Mouse (Mus musculus) heart, embryonic 11.5 days (tissue): Measurements from ENCODE around the gene Olfr633. TPM values are rescaled to one million over a fixed set of nuclear protein-coding genes. Genes with fewer than 3 reads are reported as not detected.
"Not testable (repeated sequence)": the region's sequence is repeated elsewhere in the genome, so short reads cannot be mapped to it uniquely, and the experiment has no call there.

Experiments
- ATAC-seq: fragments of 200-750 bp; cut with Nextera tagmentation; replicated peaks from 2 replicates; pipeline ENCODE4 v1.8.0; 2017; ENCODE audit warnings: moderate library complexity; ENCODE audit not compliant: insufficient number of reproducible peaks, low FRiP score, low TSS enrichment
- H3K27ac ChIP-seq: fragments of 300-500 bp; sonication (generic); 2 replicates; pipeline ENCODE4 v1.5.1; 2014; ENCODE audit warnings: mild to moderate bottlenecking, low read depth, low read length
- H3K27me3 ChIP-seq: fragments of 300-500 bp; sonication (generic); 2 replicates; pipeline ENCODE4 v1.6.1; 2014; ENCODE audit warnings: mild to moderate bottlenecking, low read length, mixed read lengths; ENCODE audit not compliant: control insufficient read depth, insufficient read depth
- H3K36me3 ChIP-seq: fragments of 300-500 bp; sonication (generic); 2 replicates; pipeline ENCODE4 v1.6.1; 2014; ENCODE audit warnings: mild to moderate bottlenecking, low read length, moderate library complexity, mixed read lengths; ENCODE audit not compliant: control insufficient read depth, insufficient read depth
- H3K4me1 ChIP-seq: fragments of 300-500 bp; sonication (generic); 2 replicates; pipeline ENCODE4 v1.6.1; 2014; ENCODE audit warnings: low read length; ENCODE audit not compliant: control insufficient read depth, insufficient read depth
- H3K4me2 ChIP-seq: fragments of 300-500 bp; sonication (generic); 2 replicates; pipeline ENCODE4 v1.6.1; 2014; ENCODE audit warnings: mild to moderate bottlenecking, moderate library complexity
- H3K4me3 ChIP-seq: fragments of 300-500 bp; sonication (generic); 2 replicates; pipeline ENCODE4 v1.5.1; 2014; ENCODE audit warnings: low read depth, low read length
- H3K9ac ChIP-seq: fragments of 300-500 bp; sonication (generic); 2 replicates; pipeline ENCODE4 v1.6.1; 2014; ENCODE audit warnings: mild to moderate bottlenecking, low read depth, low read length, moderate library complexity
- H3K9me3 ChIP-seq: fragments of 300-500 bp; sonication (generic); replicated peaks from 2 replicates; pipeline ENCODE4 v1.6.1; 2016; ENCODE audit warnings: low read length; ENCODE audit not compliant: control insufficient read depth
- WGBS: fragments of 180-500 bp; shearing (Covaris S2); extraction: QIAGEN DNeasy Blood & Tissue Kit; methylation state at CpG from one replicate; pipeline ENCODE4 v1.1.7; 2014; ENCODE audit not compliant: insufficient replicate concordance; 5-methylcytosine and 5-hydroxymethylcytosine counted together
- polyA plus RNA-seq: library from polyadenylated mRNA; unstranded; fragments of >200 nt; fragmentation: Nextera tagmentation; extraction: Ambion mirVana; gene quantifications from 2 replicates; pipeline ENCODE4 v1.2.1, GENCODE M21; 2014

Olfr633 gene
- polyA plus RNA-seq = not detected in 2 replicates

DNA sequence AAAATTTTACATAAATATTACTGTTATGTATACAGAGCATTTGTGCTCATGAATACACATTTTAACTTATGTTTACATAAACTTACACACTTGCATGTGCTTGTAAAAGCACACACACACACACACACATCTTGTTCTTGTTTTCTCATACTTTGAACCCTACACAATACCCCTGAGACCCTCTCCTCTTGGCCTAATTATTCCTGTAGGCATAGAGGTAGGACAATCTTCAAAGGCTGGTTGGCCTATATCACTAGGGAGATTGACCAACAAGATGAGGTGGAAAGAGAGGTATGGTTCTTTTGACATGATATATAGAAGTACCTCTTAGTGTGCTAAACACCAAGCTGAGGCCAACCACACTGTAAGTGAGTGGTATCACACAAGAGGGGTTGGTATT lies at the start of gene Olfr633:
Gene Olfr633 (plus strand): TSS at position 301 of the 400 bp plus-strand sequence.
- H3K4me3 ChIP-seq = no peak within 1 kb of the TSS
- H3K4me2 ChIP-seq = no peak within 1 kb of the TSS
- H3K9me3 ChIP-seq = no peaks in the 10 kb centered on the region
- no peaks in the 10 kb centered on the region for H3K4me1 ChIP-seq
- H3K9ac ChIP-seq = no peak within 1 kb of the TSS
- H3K27me3 ChIP-seq = no peaks in the 10 kb centered on the region
- H3K36me3 ChIP-seq = no peaks in the 10 kb centered on the region
- no peak within 1 kb of the TSS for H3K27ac ChIP-seq
- ATAC-seq = no peak

DNA sequence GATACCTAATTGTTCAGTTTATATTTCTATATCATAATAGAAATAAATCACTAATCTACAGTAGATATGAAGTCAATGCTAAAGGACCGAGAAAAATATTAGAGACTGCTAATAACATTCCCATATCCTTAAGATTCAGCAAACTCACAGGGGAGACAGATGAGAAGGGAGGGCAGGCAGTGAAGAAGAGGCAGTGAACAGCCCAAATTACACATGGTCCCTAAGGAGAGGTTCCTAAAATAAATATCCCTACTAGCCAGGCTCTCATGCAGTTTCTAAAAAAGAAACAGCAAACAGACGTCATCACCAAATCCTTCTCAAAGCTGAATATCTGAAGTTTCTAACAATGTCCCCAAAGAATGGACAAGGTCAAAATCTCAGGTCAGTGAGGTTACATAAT lies 41.0 kb upstream of the Olfr633 start, which contains the start of gene Olfr65:
Gene Olfr65 (plus strand): TSS at position 301 of the 400 bp plus-strand sequence.
- H3K27me3 ChIP-seq = no peaks in the 10 kb centered on the region
- no peak within 1 kb of the TSS for H3K4me3 ChIP-seq
- H3K27ac ChIP-seq = no peak within 1 kb of the TSS
- ATAC-seq = no peak
- no peaks in the 10 kb centered on the region for H3K4me1 ChIP-seq
- no peaks in the 10 kb centered on the region for H3K36me3 ChIP-seq
- H3K9ac ChIP-seq = no peak within 1 kb of the TSS
- WGBS = 67% methylated on average over 2 of the region's 2 CpGs
- H3K9me3 ChIP-seq = no peaks in the 10 kb centered on the region
- no peak within 1 kb of the TSS for H3K4me2 ChIP-seq

DNA sequence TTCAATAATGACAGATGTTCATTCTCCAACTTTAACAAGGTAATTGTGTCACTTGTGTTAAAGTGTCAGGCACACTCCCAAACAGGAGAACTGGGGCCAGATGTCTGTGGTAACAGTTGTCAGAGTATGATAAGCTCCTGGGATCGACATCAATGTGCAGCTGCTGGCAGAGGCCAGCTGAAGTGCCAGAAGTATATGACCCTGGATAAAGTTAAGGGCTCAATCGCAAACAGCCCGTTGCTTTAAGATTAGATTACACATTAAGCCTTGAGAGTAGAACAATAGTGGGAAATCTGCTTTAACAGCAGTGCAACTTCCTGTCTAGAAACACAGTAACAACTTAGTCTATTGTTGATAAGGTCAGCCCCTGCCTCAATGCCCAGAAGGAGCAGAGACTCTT lies 34.2 kb upstream of the Olfr633 start:
- Histone ChIP-seq H3K4me1 (peaks cover 12% of the 10 kb centered on the region), H3K27me3 (0 out of 2 replicates have a peak, but pooled peaks cover 4% of the 10 kb centered on the region), H3K9ac (no peak overlapping the region), H3K4me3 (no peak overlapping the region), H3K9me3 (no peaks in the 10 kb centered on the region), H3K27ac (peak overlapping the region; percentile 74), H3K36me3 (no peaks in the 10 kb centered on the region), H3K4me2 (no peak overlapping the region)
- WGBS = 5% methylated on average over 3 of the region's 3 CpGs
- peak; percentile 97 for ATAC-seq

DNA sequence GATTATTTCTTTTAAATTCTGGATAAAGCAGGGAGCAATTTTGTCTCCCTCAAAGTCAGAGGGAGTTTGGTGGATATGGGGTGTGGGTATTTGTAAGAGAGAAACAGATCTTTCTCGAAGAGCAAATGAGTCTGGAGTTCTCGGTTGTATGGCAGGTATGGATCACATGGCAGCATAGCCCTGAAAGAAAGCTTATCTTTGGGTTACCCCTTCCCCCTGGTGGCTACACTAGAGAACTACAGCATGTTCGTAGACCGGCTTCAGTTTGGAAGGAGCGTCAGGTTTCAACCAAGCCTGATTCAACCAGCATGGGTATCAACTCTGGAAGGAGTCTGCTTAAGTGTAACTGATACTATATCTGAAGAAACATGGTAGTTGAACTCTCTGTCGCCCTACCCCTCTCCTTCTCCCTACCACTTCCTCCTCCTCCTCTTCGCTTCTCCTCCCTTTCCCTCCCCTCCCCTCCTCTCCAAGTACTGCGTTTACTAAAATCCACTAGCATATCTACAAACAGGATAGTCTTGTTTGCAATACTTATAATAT lies 31.2 kb upstream of the Olfr633 start:
- WGBS = 37% methylated on average over 8 of the region's 8 CpGs
- no peak for ATAC-seq

DNA sequence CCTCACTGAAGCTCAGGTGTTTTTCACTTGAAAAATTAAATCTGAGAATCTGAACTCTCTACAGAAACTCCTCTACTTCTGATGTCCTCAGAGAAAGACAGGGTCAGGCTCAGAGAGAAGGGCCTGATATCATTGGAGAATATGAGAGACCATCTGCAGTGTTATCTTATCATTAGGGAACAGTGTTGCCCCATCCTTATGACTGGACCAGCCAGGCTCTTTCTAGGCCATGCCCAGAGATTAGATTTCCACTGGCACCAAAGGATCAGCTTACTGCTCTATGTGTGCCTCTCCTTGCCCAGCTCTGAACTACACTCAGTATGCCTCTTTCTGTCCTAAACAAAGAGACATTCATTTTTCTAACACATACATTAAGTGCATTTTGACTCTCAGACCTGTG lies 28.9 kb upstream of the Olfr633 start:
- Histone ChIP-seq H3K9me3 (no peaks in the 10 kb centered on the region), H3K4me1 (peaks cover 5% of the 10 kb centered on the region), H3K4me2 (no peak overlapping the region), H3K27ac (no peak overlapping the region), H3K9ac (no peak overlapping the region), H3K36me3 (no peaks in the 10 kb centered on the region), H3K27me3 (0 out of 2 replicates have a peak, but pooled peaks cover 4% of the 10 kb centered on the region), H3K4me3 (no peak overlapping the region)
- ATAC-seq = peak; percentile 88

More for the DNA sequence above, 31.2 kb upstream of the Olfr633 start:
- H3K27me3 ChIP-seq = 0 out of 2 replicates have a peak, but pooled peaks cover 4% of the 10 kb centered on the region
- H3K4me3 ChIP-seq = no peak overlapping the region
- peaks cover 12% of the 10 kb centered on the region for H3K4me1 ChIP-seq
- no peaks in the 10 kb centered on the region for H3K36me3 ChIP-seq
- H3K4me2 ChIP-seq = no peak overlapping the region
- no peak overlapping the region for H3K9ac ChIP-seq
- H3K27ac ChIP-seq = no peak overlapping the region
- H3K9me3 ChIP-seq = no peaks in the 10 kb centered on the region

DNA sequence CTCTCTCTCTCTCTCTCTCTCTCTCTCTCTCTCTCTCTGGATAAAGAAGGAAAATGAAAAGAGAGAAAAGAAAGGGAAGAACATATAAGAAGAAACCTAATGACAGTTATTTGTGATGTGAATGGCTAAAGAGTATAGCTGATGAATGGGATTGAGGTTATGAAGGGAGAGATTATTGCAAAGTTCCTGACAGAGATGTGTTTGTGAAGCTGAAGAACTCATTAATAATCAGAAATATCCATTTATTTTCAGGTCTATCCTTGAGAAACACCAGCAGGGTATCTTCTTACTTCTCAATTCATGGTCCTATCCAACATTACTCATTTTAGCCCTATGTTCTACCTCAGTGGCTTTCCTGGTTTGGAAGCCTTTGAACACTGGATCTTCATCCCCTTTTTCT lies 15.7 kb upstream of the Olfr633 start, which contains the start of gene Olfr631:
Gene Olfr631 (plus strand): TSS at position 301 of the 400 bp plus-strand sequence.
- no peak within 1 kb of the TSS for H3K9ac ChIP-seq
- H3K36me3 ChIP-seq = no peaks in the 10 kb centered on the region
- no peaks in the 10 kb centered on the region for H3K27me3 ChIP-seq
- H3K4me1 ChIP-seq = no peaks in the 10 kb centered on the region
- H3K4me3 ChIP-seq = no peak within 1 kb of the TSS
- no peaks in the 10 kb centered on the region for H3K9me3 ChIP-seq
- H3K27ac ChIP-seq = no peak within 1 kb of the TSS
- no peak within 1 kb of the TSS for H3K4me2 ChIP-seq
- ATAC-seq = no peak

DNA sequence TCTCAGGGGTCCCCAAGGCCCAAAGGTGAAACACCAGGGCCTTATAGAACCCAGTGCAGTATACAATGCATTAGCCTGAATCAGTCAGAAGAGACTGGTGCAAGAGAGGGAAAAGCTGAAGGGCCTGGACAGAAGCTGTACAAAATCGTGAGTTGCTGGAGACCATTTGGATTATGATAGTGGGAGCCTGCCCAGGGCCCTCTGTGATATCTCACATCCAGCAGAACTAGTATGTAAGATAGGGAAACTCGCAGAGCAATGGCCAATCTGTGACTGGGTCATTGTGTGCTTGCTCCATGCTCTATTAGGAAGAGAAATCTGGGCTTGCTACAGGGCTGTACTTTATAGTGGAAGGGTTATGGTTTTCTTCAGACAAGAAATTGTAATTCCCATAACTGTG lies 10.0 kb upstream of the Olfr633 start, which contains the start of gene Olfr632:
Gene Olfr632 (plus strand): TSS at position 84 of the 400 bp plus-strand sequence.
- no peak within 1 kb of the TSS for H3K4me3 ChIP-seq
- H3K9me3 ChIP-seq = no peaks in the 10 kb centered on the region
- no peaks in the 10 kb centered on the region for H3K4me1 ChIP-seq
- ATAC-seq = no peak
- H3K4me2 ChIP-seq = no peak within 1 kb of the TSS
- H3K36me3 ChIP-seq = no peaks in the 10 kb centered on the region
- WGBS = 55% methylated on average over 2 of the region's 2 CpGs
- H3K27me3 ChIP-seq = no peaks in the 10 kb centered on the region
- no peak within 1 kb of the TSS for H3K27ac ChIP-seq
- no peak within 1 kb of the TSS for H3K9ac ChIP-seq

DNA sequence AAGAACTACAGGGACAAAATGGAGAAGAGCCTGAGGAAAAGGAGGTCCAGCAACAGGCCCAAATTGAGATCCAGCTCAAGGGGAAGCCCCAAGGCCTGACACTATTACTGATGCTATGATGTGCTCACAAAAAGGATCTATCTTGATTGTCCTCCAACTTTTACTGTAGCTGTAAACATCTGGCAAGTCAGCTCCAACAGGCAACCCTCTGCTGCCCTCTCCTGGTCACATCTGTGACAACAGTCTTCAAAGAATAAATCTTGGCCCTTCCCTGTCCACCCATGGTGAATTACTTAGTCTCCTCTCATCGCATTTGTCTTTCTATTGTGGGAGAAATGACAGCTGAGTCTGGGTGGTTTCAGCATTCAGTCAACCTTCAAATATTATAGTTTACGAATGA lies 1.5 kb upstream of the Olfr633 start:
- no peak overlapping the region for H3K4me3 ChIP-seq
- no peak overlapping the region for H3K27ac ChIP-seq
- no peak overlapping the region for H3K4me2 ChIP-seq
- no peaks in the 10 kb centered on the region for H3K36me3 ChIP-seq
- no peaks in the 10 kb centered on the region for H3K9me3 ChIP-seq
- no peak for ATAC-seq
- WGBS = 26% methylated on average over 2 of the region's 2 CpGs
- no peaks in the 10 kb centered on the region for H3K4me1 ChIP-seq
- no peak overlapping the region for H3K9ac ChIP-seq
- H3K27me3 ChIP-seq = no peaks in the 10 kb centered on the region

DNA sequence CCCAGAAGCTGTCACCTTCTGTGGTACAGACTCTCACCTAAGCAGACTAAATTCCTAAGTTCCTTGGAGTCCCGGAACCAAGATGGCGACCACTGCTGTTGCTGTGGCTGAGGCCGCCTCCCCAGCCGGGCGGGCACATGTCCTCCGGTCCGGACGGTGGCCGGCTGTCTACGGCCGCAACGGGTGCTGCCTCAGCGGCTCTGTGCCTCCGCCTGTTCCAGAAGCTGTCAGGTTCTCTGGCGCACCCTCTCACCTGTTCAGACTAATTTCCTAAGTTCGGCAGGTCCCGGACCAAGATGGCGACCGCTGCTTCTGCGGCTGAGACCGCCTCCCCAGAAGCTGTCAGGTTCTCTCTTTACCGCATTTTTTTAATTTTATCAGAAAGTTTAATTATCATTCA lies 22.6 kb downstream of the Olfr633 start:
- H3K4me2 ChIP-seq, H3K27me3 ChIP-seq, H3K36me3 ChIP-seq, H3K9ac ChIP-seq, H3K9me3 ChIP-seq, ATAC-seq, H3K27ac ChIP-seq, H3K4me3 ChIP-seq, H3K4me1 ChIP-seq: not testable (repeated sequence)
- WGBS = 94% methylated on average over 22 of the region's 22 CpGs
